Mouse (Mus musculus): ENCODE measurements around the gene H3f3a. TPM values are rescaled to one million over a fixed set of nuclear protein-coding genes. Genes with fewer than 3 reads are reported as not detected.
A peak's percentile ranks its signal among the peaks of the same experiment; 100 is the strongest.

Gene H3f3a
- polyA plus RNA-seq, 1 experiment from 2014 or later: 2,888 TPM

GRCm38 (mm10) chr1:180799253-180799652 lies 14.5 kb downstream of the H3f3a start:
- no peak overlapping the region for H3K27ac ChIP-seq (ENCODE audit: low read length)
- H3K36me3 ChIP-seq (ENCODE audit: control insufficient read depth, insufficient read depth, low read length): peaks cover 15% of the 10 kb centered on the region
- H3K9me3 ChIP-seq (replicated peaks; ENCODE audit: control insufficient read depth, low read length, poor library complexity, severe bottlenecking): no peaks in the 10 kb centered on the region
- WGBS: 90% methylated on average over 5 of the region's 5 CpGs
- peaks cover 2% of the 10 kb centered on the region; the same call in 1 of the 2 replicates for H3K4me1 ChIP-seq (ENCODE audit: control insufficient read depth, insufficient read depth, low read length)
- no peak overlapping the region for H3K9ac ChIP-seq (ENCODE audit: low read depth, low read length)
- ATAC-seq: no peak
- no peak overlapping the region for H3K4me2 ChIP-seq (ENCODE audit: low read length)
- no peak overlapping the region for H3K4me3 ChIP-seq (ENCODE audit: low read depth, low read length)
- H3K27me3 ChIP-seq (ENCODE audit: control insufficient read depth, insufficient read depth, low read depth, low read length): no peaks in the 10 kb centered on the region

- no peak overlapping the region for H3K4me2 ChIP-seq (ENCODE audit: low read length)
- WGBS: 94% methylated on average over 5 of the region's 5 CpGs
- H3K4me3 ChIP-seq (ENCODE audit: low read depth, low read length): no peak overlapping the region
- no peak overlapping the region for H3K9ac ChIP-seq (ENCODE audit: low read depth, low read length)
- no peak for ATAC-seq
- H3K27ac ChIP-seq (ENCODE audit: low read length): no peak overlapping the region
- no peaks in the 10 kb centered on the region for H3K27me3 ChIP-seq (ENCODE audit: control insufficient read depth, insufficient read depth, low read depth, low read length)
- no peaks in the 10 kb centered on the region for H3K9me3 ChIP-seq (replicated peaks; ENCODE audit: control insufficient read depth, low read length, poor library complexity, severe bottlenecking)
- H3K36me3 ChIP-seq (ENCODE audit: control insufficient read depth, insufficient read depth, low read length): peaks cover 9% of the 10 kb centered on the region
- peaks cover 2% of the 10 kb centered on the region; the same call in 1 of the 2 replicates for H3K4me1 ChIP-seq (ENCODE audit: control insufficient read depth, insufficient read depth, low read length)
These were observed 15.1 kb downstream of the H3f3a start for GRCm38 (mm10) chr1:180798660-180799059.

- Histone ChIP-seq H3K27me3 (ENCODE audit: control insufficient read depth, insufficient read depth, low read depth, low read length) (no peaks in the 10 kb centered on the region), H3K9me3 (replicated peaks; ENCODE audit: control insufficient read depth, low read length, poor library complexity, severe bottlenecking) (no peaks in the 10 kb centered on the region), H3K36me3 (ENCODE audit: control insufficient read depth, insufficient read depth, low read length) (no peaks in the 10 kb centered on the region), H3K27ac (ENCODE audit: low read length) (no peak overlapping the region), H3K4me3 (ENCODE audit: low read depth, low read length) (peak overlapping the region; percentile 29), H3K9ac (ENCODE audit: low read depth, low read length) (peak overlapping the region; percentile 40; the same call in 1 of the 2 replicates), H3K4me1 (ENCODE audit: control insufficient read depth, insufficient read depth, low read length) (peaks cover 2% of the 10 kb centered on the region; the same call in 1 of the 2 replicates), H3K4me2 (ENCODE audit: low read length) (peak overlapping the region; percentile 58)
- WGBS: 1% methylated on average over 21 of the region's 21 CpGs
- ATAC-seq: peak; percentile 68
These were observed 19.6 kb downstream of the H3f3a start for GRCm38 (mm10) chr1:180794170-180794569.

GRCm38 (mm10) chr1:180793445-180794117 lies 20.2 kb downstream of the H3f3a start:
- WGBS: 13% methylated on average over 18 of the region's 18 CpGs
- Histone ChIP-seq H3K4me2 (ENCODE audit: low read length) (peak overlapping the region; percentile 58), H3K9ac (ENCODE audit: low read depth, low read length) (peak overlapping the region; percentile 40; the same call in 1 of the 2 replicates), H3K27ac (ENCODE audit: low read length) (no peak overlapping the region), H3K9me3 (replicated peaks; ENCODE audit: control insufficient read depth, low read length, poor library complexity, severe bottlenecking) (no peaks in the 10 kb centered on the region), H3K36me3 (ENCODE audit: control insufficient read depth, insufficient read depth, low read length) (no peaks in the 10 kb centered on the region), H3K4me3 (ENCODE audit: low read depth, low read length) (peak overlapping the region; percentile 29), H3K27me3 (ENCODE audit: control insufficient read depth, insufficient read depth, low read depth, low read length) (no peaks in the 10 kb centered on the region), H3K4me1 (ENCODE audit: control insufficient read depth, insufficient read depth, low read length) (peaks cover 2% of the 10 kb centered on the region; the same call in 1 of the 2 replicates)
- ATAC-seq: peak; percentile 59

GRCm38 (mm10) chr1:180792814-180793213 lies 20.9 kb downstream of the H3f3a start:
- no peak for ATAC-seq
- Histone ChIP-seq H3K36me3 (ENCODE audit: control insufficient read depth, insufficient read depth, low read length) (no peaks in the 10 kb centered on the region), H3K4me1 (ENCODE audit: control insufficient read depth, insufficient read depth, low read length) (peaks cover 2% of the 10 kb centered on the region; the same call in 1 of the 2 replicates), H3K4me3 (ENCODE audit: low read depth, low read length) (no peak overlapping the region), H3K27me3 (ENCODE audit: control insufficient read depth, insufficient read depth, low read depth, low read length) (no peaks in the 10 kb centered on the region), H3K27ac (ENCODE audit: low read length) (no peak overlapping the region), H3K9ac (ENCODE audit: low read depth, low read length) (no peak overlapping the region), H3K9me3 (replicated peaks; ENCODE audit: control insufficient read depth, low read length, poor library complexity, severe bottlenecking) (no peaks in the 10 kb centered on the region), H3K4me2 (ENCODE audit: low read length) (no peak overlapping the region)
- 78% methylated on average over 4 of the region's 4 CpGs for WGBS

- Histone ChIP-seq H3K27ac (ENCODE audit: low read length) (no peak overlapping the region), H3K9me3 (replicated peaks; ENCODE audit: control insufficient read depth, low read length, poor library complexity, severe bottlenecking) (no peaks in the 10 kb centered on the region), H3K4me2 (ENCODE audit: low read length) (no peak overlapping the region), H3K36me3 (ENCODE audit: control insufficient read depth, insufficient read depth, low read length) (no peaks in the 10 kb centered on the region), H3K4me3 (ENCODE audit: low read depth, low read length) (no peak overlapping the region), H3K4me1 (ENCODE audit: control insufficient read depth, insufficient read depth, low read length) (peaks cover 2% of the 10 kb centered on the region; the same call in 1 of the 2 replicates), H3K9ac (ENCODE audit: low read depth, low read length) (no peak overlapping the region), H3K27me3 (ENCODE audit: control insufficient read depth, insufficient read depth, low read depth, low read length) (no peaks in the 10 kb centered on the region)
- no peak for ATAC-seq
- WGBS: 87% methylated on average over 14 of the region's 14 CpGs
These were observed 21.8 kb downstream of the H3f3a start for GRCm38 (mm10) chr1:180791821-180792480.

GRCm38 (mm10) chr1:180783580-180783928 lies 30.2 kb downstream of the H3f3a start:
- Histone ChIP-seq H3K9me3 (replicated peaks; ENCODE audit: control insufficient read depth, low read length, poor library complexity, severe bottlenecking) (no peaks in the 10 kb centered on the region), H3K27ac (ENCODE audit: low read length) (no peak overlapping the region), H3K27me3 (ENCODE audit: control insufficient read depth, insufficient read depth, low read depth, low read length) (no peaks in the 10 kb centered on the region), H3K4me1 (ENCODE audit: control insufficient read depth, insufficient read depth, low read length) (no peaks in the 10 kb centered on the region), H3K9ac (ENCODE audit: low read depth, low read length) (0 out of 2 replicates have a peak overlapping the region, but pooled peaks have one; percentile 10), H3K36me3 (ENCODE audit: control insufficient read depth, insufficient read depth, low read length) (no peaks in the 10 kb centered on the region), H3K4me3 (ENCODE audit: low read depth, low read length) (no peak overlapping the region), H3K4me2 (ENCODE audit: low read length) (no peak overlapping the region)
- ATAC-seq: no peak
- WGBS: 13% methylated on average over 3 of the region's 3 CpGs

- Histone ChIP-seq H3K27me3 (ENCODE audit: control insufficient read depth, insufficient read depth, low read depth, low read length) (no peaks in the 10 kb centered on the region), H3K9ac (ENCODE audit: low read depth, low read length) (no peak overlapping the region), H3K9me3 (replicated peaks; ENCODE audit: control insufficient read depth, low read length, poor library complexity, severe bottlenecking) (no peaks in the 10 kb centered on the region), H3K4me3 (ENCODE audit: low read depth, low read length) (no peak overlapping the region), H3K4me2 (ENCODE audit: low read length) (no peak overlapping the region), H3K27ac (ENCODE audit: low read length) (no peak overlapping the region), H3K36me3 (ENCODE audit: control insufficient read depth, insufficient read depth, low read length) (no peaks in the 10 kb centered on the region), H3K4me1 (ENCODE audit: control insufficient read depth, insufficient read depth, low read length) (no peaks in the 10 kb centered on the region)
- ATAC-seq: no peak
- WGBS: 59% methylated on average over 9 of the region's 9 CpGs
These were observed 30.7 kb downstream of the H3f3a start for GRCm38 (mm10) chr1:180782906-180783579.

- Histone ChIP-seq H3K9me3 (replicated peaks; ENCODE audit: control insufficient read depth, low read length, poor library complexity, severe bottlenecking) (no peaks in the 10 kb centered on the region), H3K36me3 (ENCODE audit: control insufficient read depth, insufficient read depth, low read length) (no peaks in the 10 kb centered on the region), H3K9ac (ENCODE audit: low read depth, low read length) (no peak overlapping the region), H3K4me1 (ENCODE audit: control insufficient read depth, insufficient read depth, low read length) (peaks cover 6% of the 10 kb centered on the region), H3K27me3 (ENCODE audit: control insufficient read depth, insufficient read depth, low read depth, low read length) (no peaks in the 10 kb centered on the region), H3K4me2 (ENCODE audit: low read length) (no peak overlapping the region), H3K4me3 (ENCODE audit: low read depth, low read length) (no peak overlapping the region), H3K27ac (ENCODE audit: low read length) (no peak overlapping the region)
- ATAC-seq: no peak
- 89% methylated on average over 5 of the region's 5 CpGs for WGBS
These were observed 32.5 kb downstream of the H3f3a start for GRCm38 (mm10) chr1:180781250-180781649.

Measured in midbrain, embryonic 16.5 days (tissue).